23 mouse cellular contexts compared by ENCODE assay signal in genomic region chr2:6542556-6543180, GRCm38 (mm10).
DNase-seq lines count a peak whose midpoint lies in the region; TF ChIP-seq lines count a peak whose summit lies in the region.
"Had no signal": no experiment of that assay in that cellular context is flagged by ENCODE, and none has a peak within 500 bp of the region (broad histone marks: within the 10 kb centered on the region; RNA-seq: fewer than 3 reads in every experiment).

No protein-coding gene starts in this region.

- H3K9ac ChIP-seq in heart, adult 2 months (ENCODE audit: low read depth, low read length): no peak overlapping the region
- H3K9ac ChIP-seq: embryonic facial prominence, embryonic 13.5 days; forebrain, embryonic 12.5 days; forebrain, postnatal 0 days; heart, embryonic 15.5 days; hindbrain, embryonic 15.5 days; lung, embryonic 15.5 days; midbrain, embryonic 13.5 days had no signal

- H3K27me3 ChIP-seq in heart, adult 2 months (ENCODE audit: control insufficient read depth, insufficient read depth, low read length): no peaks in the 10 kb centered on the region
- no peaks in the 10 kb centered on the region for H3K27me3 ChIP-seq in splenic B cell, adult 2 months (ENCODE audit: control insufficient read depth, insufficient read depth, low read length, poor library complexity, severe bottlenecking)
- H3K27me3 ChIP-seq: embryonic facial prominence, embryonic 13.5 days; forebrain, embryonic 12.5 days; heart, embryonic 15.5 days; hindbrain, embryonic 15.5 days; lung, embryonic 15.5 days; midbrain, embryonic 13.5 days had no signal

- TF ChIP-seq POLR2A in heart, adult 2 months (IDR thresholded peaks at IDR 0.05; ENCODE audit: insufficient read depth, low read depth, low read length): no peak

- peaks cover 13% of the 10 kb centered on the region for H3K4me1 ChIP-seq in heart, adult 2 months (ENCODE audit: control insufficient read depth, insufficient read depth, low read length)

- 0 out of 2 replicates have a peak, but pooled peaks have one; percentile 29 for TF ChIP-seq EP300 in heart, adult 2 months (IDR thresholded peaks at IDR 0.05; ENCODE audit: insufficient read depth, low read depth, low read length)

- H3K4me3 ChIP-seq in heart, adult 2 months: no peak overlapping the region
- H3K4me3 ChIP-seq in layer of hippocampus, adult 2 months: no peak overlapping the region
- H3K4me3 ChIP-seq: embryonic facial prominence, embryonic 13.5 days; forebrain, embryonic 12.5 days; heart, embryonic 15.5 days; hindbrain, embryonic 10.5 days; hindbrain, embryonic 15.5 days; lung, embryonic 15.5 days; midbrain, embryonic 13.5 days had no signal

- peak overlapping the region; percentile 11; the same call in 1 of the 2 replicates for H3K27ac ChIP-seq in heart, adult 2 months
- 0 out of 2 replicates have a peak overlapping the region, but pooled peaks have one; percentile 40 for H3K27ac ChIP-seq in layer of hippocampus, adult 2 months
- H3K27ac ChIP-seq: embryonic facial prominence, embryonic 13.5 days; forebrain, embryonic 12.5 days; heart, embryonic 15.5 days; hindbrain, embryonic 10.5 days; hindbrain, embryonic 15.5 days; lung, embryonic 15.5 days; midbrain, embryonic 13.5 days had no signal

- DNase-seq in heart, adult 2 months: no peak
- no peak for DNase-seq in heart, postnatal 4 days
- no peak for DNase-seq in layer of hippocampus, adult 2 months (ENCODE audit: low spot score in 2 of 2)
- no peak for DNase-seq in layer of hippocampus, adult 9-10 months (ENCODE audit: low spot score)
- peak; percentile 13 to 15 for DNase-seq in spleen, postnatal 36 days (ENCODE audit: low spot score in 2 of 2)
- no peak for DNase-seq in spleen, adult 12 weeks (ENCODE audit: low spot score)
- DNase-seq in splenic B cell, adult 2 months (ENCODE audit: low read depth, low spot score): peak; percentile 17
- no peak for DNase-seq in frontal cortex, postnatal 10 days (ENCODE audit: low spot score in 2 of 2)
- DNase-seq: adrenal gland, postnatal 10 days; cerebellum, adult 8-10 months; forebrain, postnatal 0 days; gastrocnemius, postnatal 25 days; kidney, adult 11 months; kidney, postnatal 10 days; right cerebral cortex, postnatal 14 days; spleen, adult 18-20 months had no signal

- TF ChIP-seq CTCF in heart, adult 2 months (IDR thresholded peaks at IDR 0.05): no peak
- no peak for TF ChIP-seq CTCF in layer of hippocampus, adult 2 months (conservative IDR thresholded peaks at IDR 0.05)

- peaks cover 16% of the 10 kb centered on the region for H3K36me3 ChIP-seq in heart, adult 2 months (ENCODE audit: control insufficient read depth, insufficient read depth, low read length)
- H3K36me3 ChIP-seq in splenic B cell, adult 2 months (ENCODE audit: control insufficient read depth, insufficient read depth, low read length, poor library complexity, severe bottlenecking): peaks cover 5% of the 10 kb centered on the region
- H3K36me3 ChIP-seq: embryonic facial prominence, embryonic 13.5 days; heart, embryonic 15.5 days; hindbrain, embryonic 15.5 days; lung, embryonic 15.5 days had no signal

- intact Hi-C loops in heart, adult 2 months (cut with DNase I): loop anchor here (5.0 kb wide), 1 partner anchor 60 kb away; no protein-coding TSS in a partner anchor

- H3K79me2 ChIP-seq in heart, adult 2 months (replicated peaks; ENCODE audit: control insufficient read depth, insufficient read depth, low read length): no peaks in the 10 kb centered on the region

- WGBS in heart, adult 2 months: 54% methylated on average over 12 of the region's 12 CpGs

Comparison
In these comparisons a context has a peak if more than half of its experiments do, and no peak if none do; other contexts are left out.
1. DNase-seq: peak in spleen, postnatal 36 days (2 of 2) and splenic B cell, adult 2 months (single experiment); none in heart, adult 2 months (0 of 2), heart, postnatal 4 days (single experiment), layer of hippocampus, adult 2 months (0 of 2), layer of hippocampus, adult 9-10 months (single experiment), spleen, adult 12 weeks (single experiment) and frontal cortex, postnatal 10 days (0 of 2).